Mouse (Mus musculus) erythroblast, embryonic 14.5 days (primary cell): ENCODE results near the gene Cflar.

ENCODE experiments used
- GATA1 ChIP-seq: IDR thresholded peaks from 2 replicates; pipeline ENCODE4 v1.6.1; 2012; ENCODE audit warnings: low read length, inconsistent platforms, mixed read lengths
- TAL1 ChIP-seq: IDR thresholded peaks from 3 replicates; pipeline ENCODE4 v1.6.1; 2012; ENCODE audit warnings: low read length, inconsistent platforms, mixed read lengths

DNA sequence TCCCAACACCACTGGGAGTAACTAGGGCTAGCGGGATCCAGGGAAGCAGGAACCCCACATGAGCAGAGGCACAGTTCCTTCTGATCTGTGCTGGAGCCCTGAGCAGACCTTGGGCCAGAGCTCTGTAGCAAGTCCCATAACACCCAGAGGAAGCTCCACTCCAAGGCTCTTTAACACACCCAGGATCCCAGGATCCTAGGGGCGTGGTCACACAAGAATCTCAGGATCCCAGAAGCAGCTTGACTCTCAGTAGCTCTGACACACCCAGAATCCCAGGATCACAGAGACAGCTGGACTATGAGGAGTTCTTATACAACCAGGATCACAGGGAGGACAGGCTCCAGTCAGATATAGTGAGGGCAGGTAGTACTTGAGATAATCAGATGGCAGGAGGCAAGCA is 39.2 kb upstream of the Cflar start:
- no peak for TF ChIP-seq GATA1
- no peak for TF ChIP-seq TAL1
